Mouse (Mus musculus) ovary, adult 10 weeks (tissue): ENCODE measurements around the gene Tram2. TPM values are rescaled to one million over a fixed set of nuclear protein-coding genes. Genes with fewer than 3 reads are reported as not detected.

Experiments
- polyA plus RNA-seq: library from polyadenylated mRNA; stranded (reverse); fragments of 350-450 nt; fragmentation: Illumina TruSeq; extraction: RNeasy Lipid Tissue Mini Kit (QIAGEN cat#74804); gene quantifications from one replicate; pipeline ENCODE4 v1.2.3, GENCODE M21; 2014

Gene Tram2
- polyA plus RNA-seq = 18.5 TPM

DNA sequence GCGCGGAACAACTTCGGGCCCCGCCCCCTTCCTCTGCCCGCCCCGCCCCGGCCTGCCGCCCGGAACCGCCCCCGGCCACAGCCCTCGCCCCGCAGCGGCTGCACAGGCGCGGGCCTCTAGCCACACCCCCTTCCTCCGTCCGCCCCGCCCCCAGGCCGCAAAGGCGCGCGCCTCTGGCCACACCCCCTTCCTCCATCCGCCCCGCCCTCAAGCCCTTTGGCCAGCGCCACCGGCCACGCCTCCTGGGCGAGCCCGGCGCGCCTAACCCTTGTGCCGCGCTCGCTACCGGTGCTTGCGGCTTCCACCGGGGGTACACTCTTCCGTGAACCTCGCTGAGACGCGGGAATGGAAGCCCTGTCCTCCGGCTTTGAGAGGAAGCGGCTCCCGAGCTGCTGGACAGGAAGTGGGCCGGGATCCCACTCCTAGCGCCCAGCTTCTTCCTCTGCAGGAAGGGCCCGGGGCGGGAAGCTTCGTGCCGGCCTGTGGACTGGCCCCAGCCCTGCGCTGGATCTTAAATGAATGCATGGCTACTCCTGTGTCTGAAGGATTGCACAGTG is at the start of gene Tram2:
Gene Tram2, minus strand, starts transcription at position 13 of the 557 bp plus-strand sequence.

DNA sequence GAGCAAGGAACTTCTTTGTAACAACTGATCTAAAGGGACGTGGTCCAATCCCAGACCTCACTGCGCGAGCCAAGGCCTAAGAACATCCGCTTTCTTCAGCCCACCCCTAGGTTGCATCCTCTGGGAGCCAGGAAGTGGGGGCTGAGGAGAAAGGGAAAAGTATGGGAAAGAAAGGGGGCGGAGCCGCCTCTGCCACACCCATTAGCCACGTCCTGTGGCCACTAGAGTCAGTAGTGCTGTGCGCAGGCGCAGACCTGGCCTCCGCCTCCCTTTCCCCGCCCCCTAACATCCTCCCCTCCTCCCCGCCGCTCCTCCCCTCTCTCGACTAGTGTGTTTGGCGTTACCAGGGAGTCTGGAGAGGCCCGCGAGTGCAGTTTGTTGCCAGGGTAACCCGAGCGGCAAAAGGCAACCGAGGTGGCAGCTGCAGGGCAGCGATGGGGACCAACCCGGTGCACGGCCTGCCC is 127.7 kb downstream of the Tram2 start, which contains the start of gene Efhc1:
Gene Efhc1, plus strand, starts transcription at position 327 of the 464 bp plus-strand sequence.

Other genes starting within 250 kb of the Tram2 start
- gene Paqr8, start 188.6 kb downstream of the Tram2 start, polyA plus RNA-seq = 55.9 TPM
- 9.7 TPM for gene Efhc1, start 127.6 kb downstream of the Tram2 start, polyA plus RNA-seq
- gene Tmem14a, start 139.3 kb upstream of the Tram2 start, polyA plus RNA-seq = 22.1 TPM
- 13.6 TPM for gene Gsta3, start 161.4 kb upstream of the Tram2 start, polyA plus RNA-seq